Mouse (Mus musculus) gastrocnemius, postnatal 4 days (tissue): Measurements from ENCODE around the gene Tmem255b. TPM values are rescaled to one million over a fixed set of nuclear protein-coding genes. Genes with fewer than 3 reads are reported as not detected.

Experiments used
- DNase-seq, 2 experiments: peaks; one replicate each; pipeline ENCODE4 v3.0.0; 2021 to 2022; ENCODE audit warnings: low spot score in 2 of 2, mixed read lengths in 2 of 2
- total RNA-seq, 2 experiments: library from RNA; stranded (reverse); gene quantifications; 2 replicates each; pipeline ENCODE4 v1.2.3; 2021

Gene Tmem255b
- total RNA-seq, 2 experiments from 2014 or later: 3.0 to 5.5 TPM

DNA sequence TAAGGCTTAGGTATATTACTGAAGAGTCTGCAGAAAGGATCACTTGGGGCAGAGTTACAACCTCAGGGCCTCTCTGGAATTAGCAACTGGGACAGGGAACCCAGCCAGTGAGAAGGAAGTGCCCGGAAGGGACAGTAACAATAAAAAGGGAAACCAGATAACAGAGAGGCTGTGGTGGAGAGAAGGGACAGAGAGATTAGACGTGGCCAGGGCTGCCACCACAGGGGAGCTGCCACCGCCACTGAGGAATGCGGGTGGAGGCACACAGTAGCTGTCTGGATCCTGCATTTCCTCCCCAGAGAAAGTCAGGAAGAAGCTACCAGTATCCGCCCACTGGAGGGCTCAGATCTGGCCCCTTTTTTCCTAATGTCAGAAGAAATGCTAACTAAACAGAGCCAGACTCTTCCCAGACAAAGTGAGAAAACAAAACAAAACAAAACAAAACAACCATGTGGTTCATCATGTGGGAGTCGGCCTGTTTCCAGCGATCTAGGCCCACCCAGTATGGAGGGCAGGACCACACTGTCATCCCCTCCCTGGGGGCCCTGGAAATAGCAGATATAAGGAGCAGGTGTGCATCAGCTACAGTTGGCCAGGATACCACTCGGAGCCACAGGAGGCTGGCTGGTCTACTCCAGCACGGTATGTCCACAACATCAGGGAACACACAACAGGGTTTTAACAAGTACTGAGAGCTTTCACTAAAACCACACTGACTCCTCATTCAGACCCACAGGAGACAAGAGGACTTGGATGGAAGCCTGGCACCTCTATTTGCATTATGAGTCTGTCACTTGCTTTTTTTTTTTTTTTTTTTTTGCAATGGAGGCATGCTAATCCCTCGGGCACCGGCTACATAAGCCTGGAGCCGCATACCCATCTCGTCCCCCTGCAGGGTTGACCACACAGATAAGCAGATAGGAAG, 55.3 kb downstream of the Tmem255b start:
- no peak for DNase-seq

DNA sequence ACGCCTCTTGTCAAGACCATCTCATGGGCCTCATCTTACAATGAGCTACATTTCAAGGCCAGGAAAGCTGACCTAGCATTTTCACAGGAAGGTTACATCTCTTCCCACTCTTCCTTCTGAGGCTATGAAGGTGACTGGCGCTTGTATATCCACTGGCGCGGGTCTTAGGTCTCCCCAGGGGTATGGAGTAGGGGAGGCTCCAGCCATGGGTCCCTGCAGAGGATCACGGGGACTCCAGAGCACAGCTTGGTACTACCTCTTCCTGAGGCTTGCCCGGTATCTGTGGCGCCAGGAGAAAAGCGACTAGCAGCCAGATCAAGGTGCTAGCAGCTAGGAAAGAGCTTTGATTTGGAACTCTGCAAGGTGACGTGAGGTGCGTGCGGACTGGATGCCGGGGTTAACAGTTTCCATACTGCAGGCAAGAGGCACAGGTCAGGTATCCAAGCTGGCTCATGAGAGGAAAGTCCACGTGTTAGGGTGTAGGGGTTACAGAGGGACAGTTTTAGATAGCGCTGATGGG, 56.6 kb downstream of the Tmem255b start:
- DNase-seq: no peak

DNA sequence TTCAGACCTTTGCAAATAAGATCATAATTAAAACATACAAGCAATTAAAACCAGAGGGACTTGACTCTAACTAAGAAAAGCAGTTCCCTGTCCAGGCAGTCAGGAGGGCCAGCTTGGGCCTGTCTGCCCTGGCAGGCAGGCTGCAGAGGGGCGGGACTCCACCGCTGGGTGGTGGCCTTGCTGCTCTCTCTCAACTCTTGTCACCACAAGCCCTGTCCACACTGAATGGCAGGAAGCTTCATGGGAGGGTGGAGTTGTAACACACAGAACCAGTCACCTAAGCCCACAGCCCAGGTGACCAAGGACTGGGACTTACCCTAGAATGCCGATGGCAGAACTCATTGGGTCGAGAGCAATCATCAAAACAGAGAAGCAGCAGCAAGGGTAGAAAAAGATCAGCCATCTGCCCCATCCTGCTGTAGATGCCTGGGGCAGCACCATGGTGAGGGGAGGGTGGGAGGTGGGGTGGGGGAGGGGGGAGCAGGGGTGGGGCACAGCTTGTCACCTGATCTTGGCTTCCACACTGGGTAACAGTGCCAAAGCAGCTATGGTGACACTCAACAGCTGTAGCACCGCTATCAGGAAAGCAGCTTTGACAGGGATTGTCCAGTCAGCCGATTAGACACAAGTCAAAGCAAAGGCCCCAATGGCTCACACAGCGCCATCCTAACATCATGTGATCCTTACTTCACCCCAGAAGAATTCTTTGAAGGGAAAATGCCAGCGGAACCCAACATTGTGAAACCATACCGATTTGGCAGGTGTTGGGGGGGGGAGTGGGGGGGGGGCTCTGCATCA, 57.4 kb downstream of the Tmem255b start:
- peak in 1 of 2 experiments; percentile 45 for DNase-seq

DNA sequence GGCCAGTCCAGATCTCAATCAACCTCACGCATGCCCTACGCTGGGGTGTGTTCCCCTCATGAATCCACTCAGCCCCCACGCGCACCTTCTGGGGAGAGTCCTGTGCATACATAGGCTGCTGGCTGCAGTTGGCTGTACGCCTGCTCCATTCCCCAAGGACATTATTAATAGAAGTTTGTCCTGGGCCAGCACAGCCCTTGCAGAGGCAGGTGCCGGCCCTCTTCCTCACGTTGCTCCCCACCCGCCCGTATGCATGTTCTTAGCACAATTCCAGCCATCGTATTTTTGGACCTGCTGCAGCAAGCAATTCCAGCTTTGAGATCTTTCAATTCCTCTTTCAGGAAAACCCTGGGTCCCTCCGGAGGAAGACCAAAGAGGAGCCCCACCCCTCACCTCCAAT, 58.0 kb downstream of the Tmem255b start:
- DNase-seq: peak in 1 of 2 experiments; percentile 55

DNA sequence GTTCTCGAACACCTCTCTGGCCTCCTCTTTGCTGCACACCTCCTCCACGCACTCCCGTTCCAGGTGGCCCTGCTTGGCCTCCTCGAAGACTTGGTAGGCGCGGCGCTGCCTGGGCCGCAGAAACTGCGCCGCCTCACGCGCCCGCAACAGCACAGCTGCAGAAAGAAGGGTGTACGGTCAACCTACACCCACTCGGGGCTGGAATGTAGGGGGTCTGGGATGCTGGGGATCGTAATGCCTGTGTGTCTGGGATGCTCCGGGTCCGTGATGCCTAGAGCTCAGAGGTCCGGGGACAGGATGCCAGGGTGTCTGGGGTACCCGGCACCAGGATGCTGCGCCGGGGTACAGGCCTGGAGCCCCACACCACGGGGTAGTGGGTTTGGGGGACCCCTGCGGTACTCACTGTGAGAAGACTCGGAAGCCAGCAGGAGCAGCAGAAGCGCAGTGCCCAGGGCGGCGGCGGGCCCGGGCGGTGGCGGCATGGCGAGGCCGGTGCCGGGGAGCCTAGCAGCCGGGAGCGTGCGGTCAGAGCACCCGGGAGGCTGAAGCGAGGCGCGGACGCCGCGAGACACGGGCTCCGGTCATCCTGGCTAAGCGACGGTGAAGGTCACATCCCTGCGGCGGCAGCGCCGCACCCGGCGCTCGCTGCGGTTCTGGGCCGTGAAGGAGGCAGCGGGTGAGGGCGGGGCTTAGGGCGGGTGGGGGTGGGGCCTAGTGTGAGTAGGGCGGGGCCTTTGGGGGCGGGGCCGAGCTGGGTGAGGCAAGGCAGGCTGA, 59.1 kb downstream of the Tmem255b start, which contains the start of gene Gas6:
TSS of gene Gas6 (minus strand) at position 633 of the 774 bp plus-strand sequence.
- DNase-seq: peak in 1 of 2 experiments; percentile 54

DNA sequence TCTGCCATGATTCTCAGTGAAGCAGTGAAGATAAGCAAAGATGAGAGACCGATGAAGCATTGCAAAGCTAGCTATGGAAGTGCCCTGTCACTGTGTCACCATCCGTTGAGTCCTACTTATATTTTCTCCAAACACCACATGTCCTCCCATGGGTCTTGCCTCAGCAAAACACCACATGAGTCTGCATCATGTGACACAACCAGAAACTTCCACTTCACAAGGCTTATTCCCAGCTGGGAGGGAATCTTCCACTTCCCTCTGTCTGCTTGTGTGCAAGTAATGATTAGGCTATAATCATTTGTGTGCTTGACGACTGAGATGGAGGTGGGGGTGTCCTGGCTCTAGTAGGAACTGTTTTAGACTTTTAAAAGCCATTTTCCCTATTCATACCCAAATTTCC, 66.2 kb downstream of the Tmem255b start:
- DNase-seq: no peak

DNA sequence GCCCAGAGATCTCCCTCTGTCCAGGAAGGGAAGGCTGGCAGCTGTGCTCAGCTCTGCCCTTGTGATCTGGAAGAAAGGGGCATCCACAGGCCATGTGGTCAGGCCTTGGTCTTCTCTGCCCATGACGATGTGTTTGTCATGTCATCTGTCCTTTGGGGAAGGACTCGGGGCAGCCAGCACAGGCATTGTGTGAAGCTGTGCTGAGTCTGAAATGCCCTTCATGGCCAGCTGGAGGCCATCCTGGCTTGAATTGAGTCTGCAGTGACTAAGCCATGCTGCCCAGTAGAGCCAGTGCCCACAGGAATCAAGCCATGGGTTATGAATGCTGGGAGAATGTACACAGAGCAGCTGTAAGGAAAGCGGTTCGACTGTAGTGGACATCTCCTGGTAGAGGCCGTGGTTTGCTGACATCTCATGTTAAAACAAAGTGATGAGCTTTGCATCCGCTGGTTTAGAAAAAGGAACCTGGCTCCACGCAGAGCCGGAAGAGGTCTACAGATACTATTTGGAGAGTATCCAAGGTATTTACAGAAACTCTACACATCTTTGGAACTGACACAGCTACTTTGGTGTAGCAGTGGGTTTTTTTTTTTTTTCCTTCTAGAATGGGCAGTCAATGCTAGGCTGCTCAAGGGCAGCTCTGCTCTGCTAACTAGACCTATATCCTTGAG, 69.1 kb downstream of the Tmem255b start:
- no peak for DNase-seq

DNA sequence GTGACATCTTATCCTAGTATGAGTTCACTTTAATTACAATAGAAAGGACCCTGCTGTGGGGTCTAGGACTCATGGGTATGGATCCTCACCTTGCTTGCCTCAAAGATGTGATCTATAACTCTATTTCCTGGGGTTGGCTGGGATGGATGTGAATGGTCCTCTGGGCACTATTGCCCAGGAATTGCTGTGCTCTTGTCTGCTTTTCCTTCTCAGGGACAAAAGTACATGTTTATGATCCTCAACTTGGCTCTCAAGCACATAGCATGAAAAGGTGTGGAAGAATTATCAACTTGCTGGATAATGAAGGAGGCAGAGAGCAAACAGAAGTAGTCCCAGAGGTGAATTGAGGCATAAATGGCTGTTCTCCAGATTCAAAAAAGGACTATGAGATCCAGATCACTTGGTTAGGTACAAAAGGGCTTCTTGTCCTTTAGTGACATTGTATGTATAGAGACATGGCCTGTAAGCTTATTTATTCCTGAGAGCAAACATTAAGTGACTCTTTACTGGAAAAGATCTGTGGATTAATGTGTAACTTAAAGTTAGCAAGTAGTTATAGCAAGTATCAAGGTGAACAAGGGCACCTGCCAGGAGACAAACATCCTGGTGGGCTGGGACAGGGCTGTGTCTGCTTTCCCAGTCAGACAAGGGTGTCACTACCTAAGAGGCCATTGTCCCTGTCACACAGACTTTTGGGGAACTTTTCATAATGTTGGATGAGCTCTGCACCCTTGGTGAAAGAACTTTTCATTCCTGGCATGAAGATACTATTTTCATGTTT, 70.1 kb downstream of the Tmem255b start:
- no peak for DNase-seq

DNA sequence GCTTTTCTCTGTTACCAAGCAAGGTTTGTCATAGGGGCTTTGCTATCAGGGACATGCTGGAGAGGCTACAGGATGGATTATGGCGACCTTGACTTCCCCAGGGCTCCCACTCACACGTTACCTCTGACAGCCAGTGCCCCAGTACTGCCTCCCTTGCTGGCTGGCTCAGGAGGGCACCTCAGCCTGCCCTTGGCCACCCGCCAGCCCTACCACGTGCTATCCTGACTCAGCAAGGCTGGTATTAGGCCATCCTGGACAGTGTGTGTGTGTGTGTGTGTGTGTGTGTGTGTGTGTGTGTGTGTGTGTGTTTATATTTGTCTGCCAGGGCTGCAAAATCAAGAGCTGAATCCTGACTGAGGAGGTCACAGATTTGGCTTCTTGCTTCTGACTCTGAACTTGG, 71.9 kb downstream of the Tmem255b start:
- DNase-seq: peak; percentile 52 to 67

DNA sequence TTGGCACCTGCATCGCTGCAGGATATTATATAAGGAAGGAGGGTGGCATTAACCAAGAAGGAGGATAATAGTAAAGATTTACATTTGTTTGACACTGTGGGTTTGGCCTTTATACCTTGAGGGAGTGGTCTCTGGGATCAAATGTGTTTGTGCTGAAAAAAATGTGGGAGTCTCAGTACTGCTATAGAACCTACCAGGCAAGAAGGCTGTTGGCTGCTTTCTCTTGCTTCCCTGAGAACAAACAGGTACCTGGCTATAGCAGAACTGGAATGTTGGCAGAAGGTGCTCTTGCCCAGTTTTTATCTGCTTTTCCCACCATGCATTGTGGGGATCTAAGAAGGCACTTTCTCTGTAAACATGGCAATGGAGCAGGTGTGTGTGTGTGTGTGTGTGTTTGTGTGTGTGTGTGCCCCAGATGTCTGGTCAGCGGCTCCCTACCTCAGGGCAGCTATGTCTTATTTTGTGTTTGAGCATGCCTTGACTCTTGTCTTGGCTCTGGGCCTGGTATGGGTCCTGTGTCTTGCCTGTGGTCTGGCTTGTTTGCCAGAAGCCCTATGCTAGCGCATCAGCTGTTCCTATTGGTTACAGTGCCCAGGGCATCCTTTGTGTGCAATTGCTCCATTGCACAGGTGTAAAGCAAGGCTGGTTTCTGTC, 72.4 kb downstream of the Tmem255b start:
- no peak for DNase-seq

DNA sequence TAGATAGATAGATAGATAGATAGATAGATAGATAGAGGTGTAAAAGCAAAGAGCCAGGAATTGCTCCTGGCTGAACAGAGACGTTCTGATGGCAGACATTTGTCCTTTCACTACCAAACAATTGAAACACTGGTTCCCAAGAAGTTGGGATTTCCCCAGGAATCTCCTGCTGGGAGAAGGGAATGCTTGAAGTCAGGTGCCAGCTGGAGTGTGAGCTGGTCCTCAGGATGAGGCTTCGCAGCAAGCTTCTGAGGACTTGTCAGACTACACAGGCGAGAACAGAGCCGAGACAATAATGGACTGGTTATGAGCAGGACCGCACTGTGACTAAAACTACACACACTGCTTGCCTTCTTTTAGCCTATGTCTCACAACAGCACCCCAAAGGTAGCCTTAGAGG, 77.0 kb downstream of the Tmem255b start:
- no peak for DNase-seq

DNA sequence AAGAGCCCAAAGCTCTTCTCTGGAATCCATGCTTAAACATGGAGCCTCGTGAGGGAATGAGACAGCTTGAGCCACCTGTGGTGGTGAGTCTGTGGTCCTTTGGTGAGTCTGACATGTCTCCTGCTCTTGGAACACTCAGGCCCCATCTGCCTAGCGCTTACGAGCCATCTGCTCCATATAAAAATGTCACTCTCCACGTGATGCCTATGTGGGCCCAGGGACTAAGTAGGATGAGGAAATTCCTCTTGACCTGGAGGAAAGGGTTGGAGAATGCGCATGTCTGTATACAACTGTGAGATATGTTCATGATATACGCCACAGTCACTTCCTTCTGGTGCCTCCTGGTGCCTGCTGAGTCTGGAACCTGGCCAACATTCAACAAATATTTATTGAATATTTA, 77.7 kb downstream of the Tmem255b start:
- no peak for DNase-seq

DNA sequence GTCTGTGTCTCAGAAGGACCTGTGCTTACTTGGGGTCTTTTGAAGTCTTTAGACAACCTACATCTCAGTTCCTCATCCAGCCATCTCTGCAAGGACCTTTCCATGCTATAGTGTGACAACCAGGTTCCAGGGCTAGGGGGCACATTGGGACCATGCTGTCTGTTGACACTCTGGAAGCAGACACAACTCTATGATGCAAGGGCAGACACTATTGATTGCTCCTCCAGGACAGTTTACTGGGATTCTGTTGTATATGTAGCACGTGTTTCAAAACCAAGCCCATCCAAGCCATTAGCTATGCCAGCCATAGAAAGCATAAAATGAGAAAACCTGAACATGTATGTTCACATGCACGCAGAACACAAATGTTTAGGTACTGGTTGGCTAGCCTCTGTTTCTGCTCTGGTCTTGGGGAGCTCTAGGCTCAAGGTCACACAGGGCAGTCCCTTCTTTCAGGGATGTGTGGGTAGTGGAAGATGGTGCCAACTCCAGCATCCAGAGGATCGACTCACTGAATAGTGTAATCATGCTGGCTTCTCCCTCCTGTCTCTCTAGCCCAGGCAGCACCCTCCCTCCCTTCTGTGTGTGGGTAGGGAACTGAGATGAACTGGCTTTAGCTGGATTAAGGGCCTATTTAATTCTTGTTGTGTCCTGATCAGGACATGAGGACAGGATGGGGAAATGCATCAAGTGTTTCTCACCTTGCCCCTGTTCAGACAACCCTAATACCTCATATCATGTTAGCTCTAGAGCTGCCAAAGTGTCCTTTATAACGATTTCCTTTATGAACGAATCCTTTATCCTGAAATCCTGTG, 78.8 kb downstream of the Tmem255b start:
- DNase-seq: no peak

DNA sequence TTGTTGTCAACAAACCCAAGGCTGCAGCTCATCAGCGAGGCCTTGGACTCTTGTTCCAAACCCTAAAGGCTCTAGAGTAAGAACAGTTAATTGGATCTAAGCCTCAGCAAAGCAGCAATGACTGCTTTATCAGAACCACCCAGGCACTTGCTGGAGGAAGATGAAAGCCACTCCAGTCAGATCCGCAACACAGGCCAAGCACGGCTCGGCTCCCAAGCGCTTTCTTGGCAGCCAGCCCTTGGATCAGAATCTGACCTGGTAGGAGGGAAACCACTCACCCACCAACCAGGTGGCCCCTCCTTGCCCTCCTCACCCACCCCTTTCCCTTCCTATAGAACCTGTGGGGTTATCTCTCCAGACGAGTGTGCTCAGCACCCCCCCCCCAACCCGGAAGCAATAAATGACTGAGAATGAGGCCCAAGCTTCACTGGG, 81.0 kb downstream of the Tmem255b start:
- DNase-seq: peak in 1 of 2 experiments; percentile 17

DNA sequence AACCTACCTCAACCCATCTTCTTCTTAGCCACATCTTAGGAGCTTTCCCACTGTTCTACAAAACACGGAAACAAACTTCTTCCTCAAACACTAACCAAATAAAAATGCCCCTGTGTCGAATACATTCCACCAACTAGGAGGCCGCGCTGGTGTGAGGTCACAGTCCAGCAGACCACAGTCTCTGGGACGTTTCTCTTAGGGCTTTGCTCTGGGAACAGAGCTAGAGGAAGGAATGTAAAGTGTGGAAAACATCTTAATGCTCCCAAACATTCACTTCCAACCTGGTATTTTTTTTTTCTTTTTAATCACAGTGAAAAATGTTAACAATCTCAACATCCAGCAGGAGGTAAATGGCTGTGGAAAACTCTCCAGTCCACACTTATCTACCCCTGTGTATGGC, 81.7 kb downstream of the Tmem255b start:
- no peak for DNase-seq

DNA sequence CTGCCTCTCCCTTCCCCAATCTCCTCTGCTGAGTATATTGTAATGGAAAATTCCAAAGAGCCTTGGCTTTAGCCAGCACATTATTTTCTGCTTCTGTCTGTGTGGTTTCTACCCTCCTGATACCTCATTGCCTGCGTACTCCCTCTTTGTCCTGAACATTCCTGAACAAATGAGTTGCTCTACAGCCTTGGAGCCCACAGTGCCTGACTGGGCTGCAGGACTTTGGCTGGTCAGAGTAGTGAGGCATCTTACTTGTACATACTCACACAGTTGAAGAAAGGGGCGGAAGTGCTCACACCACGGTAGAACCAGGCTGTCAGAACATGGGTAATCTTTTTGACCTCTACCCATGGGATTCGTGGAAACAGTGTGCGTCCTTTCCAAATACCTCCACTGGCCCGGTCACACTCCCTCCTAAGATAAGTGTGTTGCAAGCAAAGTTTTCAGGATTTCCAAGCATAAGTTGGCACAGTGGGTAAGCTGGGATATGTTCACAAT, 82.3 kb downstream of the Tmem255b start:
- DNase-seq: no peak
